Mouse (Mus musculus) spleen, postnatal 14 days (tissue): ENCODE measurements at regions not wholly inside any gene's neighbourhood (a gene's known extent, or its start where the extent isn't known, plus 50 kb on each side); places are given as distances from the start of the nearest gene placed in this dataset.

Experiments
- DNase-seq, 2 experiments: peaks; one replicate each; pipeline ENCODE4 v3.0.0; 2021 to 2022; ENCODE audit warnings: low spot score in 2 of 2

- DNase-seq, result no peak
Measured at GRCm38 (mm10) chr7:124455659-124456058, 473.0 kb downstream of the Hs3st4 start.

- DNase-seq, result no peak
Measured at GRCm38 (mm10) chr7:124487326-124487725, 504.7 kb downstream of the Hs3st4 start.

- no peak for DNase-seq
Measured at GRCm38 (mm10) chr7:124491109-124491793, 508.6 kb downstream of the Hs3st4 start.

GRCm38 (mm10) chr7:124491851-124492390, 509.3 kb downstream of the Hs3st4 start:
- DNase-seq, result no peak

GRCm38 (mm10) chr7:124500636-124501035, 518.0 kb downstream of the Hs3st4 start:
- DNase-seq, result no peak

- DNase-seq, result no peak
Measured at GRCm38 (mm10) chr7:124502760-124503159, 520.1 kb downstream of the Hs3st4 start.

GRCm38 (mm10) chr7:124549038-124549437, 566.4 kb downstream of the Hs3st4 start:
- DNase-seq, result no peak

- no peak for DNase-seq
Measured at GRCm38 (mm10) chr7:124557213-124557612, 574.5 kb downstream of the Hs3st4 start.

GRCm38 (mm10) chr7:124570804-124571203, 588.1 kb downstream of the Hs3st4 start:
- DNase-seq, result no peak

- no peak for DNase-seq
Measured at GRCm38 (mm10) chr7:124573666-124574065, 591.0 kb downstream of the Hs3st4 start.

- no peak for DNase-seq
Measured at GRCm38 (mm10) chr7:124581342-124581741, 598.7 kb downstream of the Hs3st4 start.

- DNase-seq, result no peak
Measured at GRCm38 (mm10) chr7:124585296-124585695, 602.6 kb downstream of the Hs3st4 start.

GRCm38 (mm10) chr7:124591369-124591768, 608.7 kb downstream of the Hs3st4 start:
- no peak for DNase-seq

GRCm38 (mm10) chr7:124593462-124593861, 610.8 kb downstream of the Hs3st4 start:
- no peak for DNase-seq

- DNase-seq, result no peak
Measured at GRCm38 (mm10) chr7:124600767-124601166, 618.1 kb downstream of the Hs3st4 start.

GRCm38 (mm10) chr7:124604581-124604980, 621.9 kb downstream of the Hs3st4 start:
- no peak for DNase-seq

- DNase-seq, result no peak
Measured at GRCm38 (mm10) chr7:124605978-124606377, 623.3 kb downstream of the Hs3st4 start.

GRCm38 (mm10) chr7:124607061-124607460, 624.4 kb downstream of the Hs3st4 start:
- DNase-seq, result no peak

GRCm38 (mm10) chr7:124610437-124610836, 627.8 kb downstream of the Hs3st4 start:
- no peak for DNase-seq

- no peak for DNase-seq
Measured at GRCm38 (mm10) chr7:124647131-124647530, 664.5 kb downstream of the Hs3st4 start.

GRCm38 (mm10) chr7:124667180-124667968, 684.7 kb downstream of the Hs3st4 start:
- DNase-seq, result no peak

- DNase-seq, result no peak
Measured at GRCm38 (mm10) chr7:124668058-124668457, 685.4 kb downstream of the Hs3st4 start.

GRCm38 (mm10) chr7:124670477-124670876, 687.8 kb downstream of the Hs3st4 start:
- DNase-seq, result no peak
